Mouse (Mus musculus): Measurements from ENCODE around the gene Cln6. TPM values are rescaled to one million over a fixed set of nuclear protein-coding genes. Genes with fewer than 3 reads are reported as not detected.
"Not testable (repeated sequence)": the region's sequence is repeated elsewhere in the genome, so short reads cannot be mapped to it uniquely, and the experiment has no call there.

Cln6 gene
- polyA plus RNA-seq, 1 experiment from 2014 or later = 17.3 TPM

GRCm38 (mm10) chr9:62857216-62857615 lies 18.6 kb downstream of the Cln6 start:
- ATAC-seq (ENCODE audit: insufficient number of reproducible peaks, low FRiP score, low TSS enrichment, low read depth) (no peak), DNase-seq (ENCODE audit: low spot score) (no peak)
- Histone ChIP-seq H3K4me1 (ENCODE audit: control insufficient read depth, insufficient read depth, low read length) (peaks cover 36% of the 10 kb centered on the region), H3K27me3 (ENCODE audit: control insufficient read depth, insufficient read depth, low read length) (no peaks in the 10 kb centered on the region), H3K36me3 (ENCODE audit: control insufficient read depth, insufficient read depth, low read length) (no peaks in the 10 kb centered on the region), H3K4me3 (ENCODE audit: low read depth, low read length) (no peak overlapping the region), H3K9ac (ENCODE audit: low read length) (peak overlapping the region; percentile 35; the same call in 1 of the 2 replicates), H3K9me3 (ENCODE audit: control insufficient read depth, low read length) (no peaks in the 10 kb centered on the region), H3K27ac (replicated peaks; ENCODE audit: low read depth, low read length) (peak overlapping the region; percentile 88), H3K4me2 (ENCODE audit: low read depth, severe bottlenecking) (peak overlapping the region; percentile 35; the same call in 1 of the 2 replicates)
- 59% methylated on average over 9 of the region's 9 CpGs for WGBS

GRCm38 (mm10) chr9:62857719-62858261 lies 19.2 kb downstream of the Cln6 start, which contains the start of gene Calml4:
TSS of gene Calml4 (plus strand) at chr9:62858080.
- Histone ChIP-seq H3K4me2 (ENCODE audit: low read depth, severe bottlenecking) (peak within 1 kb of the TSS; percentile 35), H3K36me3 (ENCODE audit: control insufficient read depth, insufficient read depth, low read length) (no peaks in the 10 kb centered on the region), H3K4me1 (ENCODE audit: control insufficient read depth, insufficient read depth, low read length) (peaks cover 36% of the 10 kb centered on the region), H3K27ac (replicated peaks; ENCODE audit: low read depth, low read length) (peak within 1 kb of the TSS; percentile 88), H3K4me3 (ENCODE audit: low read depth, low read length) (peak within 1 kb of the TSS; percentile 12; the same call in 1 of the 2 replicates), H3K27me3 (ENCODE audit: control insufficient read depth, insufficient read depth, low read length) (no peaks in the 10 kb centered on the region), H3K9me3 (ENCODE audit: control insufficient read depth, low read length) (no peaks in the 10 kb centered on the region), H3K9ac (ENCODE audit: low read length) (peak within 1 kb of the TSS; percentile 35)
- DNase-seq (ENCODE audit: low spot score) = peak; percentile 82
- 26% methylated on average over 20 of the region's 20 CpGs for WGBS
- ATAC-seq (ENCODE audit: insufficient number of reproducible peaks, low FRiP score, low TSS enrichment, low read depth) = peak; percentile 51; the same call in 1 of the 2 replicates

- 15% methylated on average over 8 of the region's 8 CpGs for WGBS
- Histone ChIP-seq H3K9ac (ENCODE audit: low read length) (no peak overlapping the region; the same call in 1 of the 2 replicates), H3K27me3 (ENCODE audit: control insufficient read depth, insufficient read depth, low read length) (no peaks in the 10 kb centered on the region), H3K9me3 (ENCODE audit: control insufficient read depth, low read length) (no peaks in the 10 kb centered on the region), H3K36me3 (ENCODE audit: control insufficient read depth, insufficient read depth, low read length) (no peaks in the 10 kb centered on the region), H3K27ac (replicated peaks; ENCODE audit: low read depth, low read length) (peak overlapping the region; percentile 88), H3K4me3 (ENCODE audit: low read depth, low read length) (no peak overlapping the region), H3K4me2 (ENCODE audit: low read depth, severe bottlenecking) (peak overlapping the region; percentile 35), H3K4me1 (ENCODE audit: control insufficient read depth, insufficient read depth, low read length) (peaks cover 36% of the 10 kb centered on the region)
- ATAC-seq (ENCODE audit: insufficient number of reproducible peaks, low FRiP score, low TSS enrichment, low read depth) (peak; percentile 74), DNase-seq (ENCODE audit: low spot score) (peak; percentile 77)
These were observed 19.9 kb downstream of the Cln6 start for GRCm38 (mm10) chr9:62858266-62859019.

- H3K4me2 ChIP-seq (ENCODE audit: low read depth, severe bottlenecking); H3K9me3 ChIP-seq (ENCODE audit: control insufficient read depth, low read length); H3K27ac ChIP-seq (replicated peaks; ENCODE audit: low read depth, low read length); H3K9ac ChIP-seq (ENCODE audit: low read length); DNase-seq (ENCODE audit: low spot score); H3K36me3 ChIP-seq (ENCODE audit: control insufficient read depth, insufficient read depth, low read length); H3K4me3 ChIP-seq (ENCODE audit: low read depth, low read length); H3K27me3 ChIP-seq (ENCODE audit: control insufficient read depth, insufficient read depth, low read length); ATAC-seq (ENCODE audit: insufficient number of reproducible peaks, low FRiP score, low TSS enrichment, low read depth): not testable (repeated sequence)
- H3K4me1 ChIP-seq (ENCODE audit: control insufficient read depth, insufficient read depth, low read length) = peaks cover 30% of the 10 kb centered on the region
- WGBS = 41% methylated on average over 6 of the region's 7 CpGs
These were observed 21.5 kb downstream of the Cln6 start for GRCm38 (mm10) chr9:62860102-62860501.

- DNase-seq (ENCODE audit: low spot score) (no peak), ATAC-seq (ENCODE audit: insufficient number of reproducible peaks, low FRiP score, low TSS enrichment, low read depth) (no peak)
- Histone ChIP-seq H3K4me2 (ENCODE audit: low read depth, severe bottlenecking) (no peak overlapping the region), H3K27ac (replicated peaks; ENCODE audit: low read depth, low read length) (no peak overlapping the region), H3K9me3 (ENCODE audit: control insufficient read depth, low read length) (no peaks in the 10 kb centered on the region), H3K36me3 (ENCODE audit: control insufficient read depth, insufficient read depth, low read length) (no peaks in the 10 kb centered on the region), H3K4me3 (ENCODE audit: low read depth, low read length) (no peak overlapping the region), H3K4me1 (ENCODE audit: control insufficient read depth, insufficient read depth, low read length) (peaks cover 30% of the 10 kb centered on the region), H3K9ac (ENCODE audit: low read length) (no peak overlapping the region), H3K27me3 (ENCODE audit: control insufficient read depth, insufficient read depth, low read length) (no peaks in the 10 kb centered on the region)
- WGBS = 66% methylated on average over 4 of the region's 4 CpGs
These were observed 22.3 kb downstream of the Cln6 start for GRCm38 (mm10) chr9:62860866-62861265.

GRCm38 (mm10) chr9:62869236-62869635 lies 30.7 kb downstream of the Cln6 start:
- not testable (repeated sequence) for H3K4me1 ChIP-seq (ENCODE audit: control insufficient read depth, insufficient read depth, low read length)

GRCm38 (mm10) chr9:62870728-62871127 lies 32.1 kb downstream of the Cln6 start:
- Histone ChIP-seq H3K4me1 (ENCODE audit: control insufficient read depth, insufficient read depth, low read length) (no peaks in the 10 kb centered on the region), H3K27me3 (ENCODE audit: control insufficient read depth, insufficient read depth, low read length) (no peaks in the 10 kb centered on the region), H3K27ac (replicated peaks; ENCODE audit: low read depth, low read length) (no peak overlapping the region), H3K36me3 (ENCODE audit: control insufficient read depth, insufficient read depth, low read length) (no peaks in the 10 kb centered on the region), H3K9me3 (ENCODE audit: control insufficient read depth, low read length) (no peaks in the 10 kb centered on the region), H3K9ac (ENCODE audit: low read length) (no peak overlapping the region), H3K4me3 (ENCODE audit: low read depth, low read length) (no peak overlapping the region), H3K4me2 (ENCODE audit: low read depth, severe bottlenecking) (no peak overlapping the region)
- DNase-seq (ENCODE audit: low spot score) (peak; percentile 17), ATAC-seq (ENCODE audit: insufficient number of reproducible peaks, low FRiP score, low TSS enrichment, low read depth) (no peak)

More at GRCm38 (mm10) chr9:62869236-62869635, 30.7 kb downstream of the Cln6 start:
- not testable (repeated sequence) for H3K9me3 ChIP-seq (ENCODE audit: control insufficient read depth, low read length); H3K36me3 ChIP-seq (ENCODE audit: control insufficient read depth, insufficient read depth, low read length); ATAC-seq (ENCODE audit: insufficient number of reproducible peaks, low FRiP score, low TSS enrichment, low read depth); H3K27me3 ChIP-seq (ENCODE audit: control insufficient read depth, insufficient read depth, low read length); H3K9ac ChIP-seq (ENCODE audit: low read length); H3K4me3 ChIP-seq (ENCODE audit: low read depth, low read length); H3K27ac ChIP-seq (replicated peaks; ENCODE audit: low read depth, low read length); H3K4me2 ChIP-seq (ENCODE audit: low read depth, severe bottlenecking); DNase-seq (ENCODE audit: low spot score)
- 93% methylated on average over 4 of the region's 4 CpGs for WGBS

GRCm38 (mm10) chr9:62876966-62877616 lies 38.5 kb downstream of the Cln6 start:
- Histone ChIP-seq H3K9ac (ENCODE audit: low read length) (no peak overlapping the region), H3K4me1 (ENCODE audit: control insufficient read depth, insufficient read depth, low read length) (no peaks in the 10 kb centered on the region), H3K36me3 (ENCODE audit: control insufficient read depth, insufficient read depth, low read length) (0 out of 2 replicates have a peak, but pooled peaks cover 3% of the 10 kb centered on the region), H3K9me3 (ENCODE audit: control insufficient read depth, low read length) (no peaks in the 10 kb centered on the region), H3K27ac (replicated peaks; ENCODE audit: low read depth, low read length) (no peak overlapping the region), H3K27me3 (ENCODE audit: control insufficient read depth, insufficient read depth, low read length) (no peaks in the 10 kb centered on the region), H3K4me3 (ENCODE audit: low read depth, low read length) (no peak overlapping the region), H3K4me2 (ENCODE audit: low read depth, severe bottlenecking) (no peak overlapping the region)
- no peak for DNase-seq (ENCODE audit: low spot score)
- 91% methylated on average over 7 of the region's 7 CpGs for WGBS
- no peak for ATAC-seq (ENCODE audit: insufficient number of reproducible peaks, low FRiP score, low TSS enrichment, low read depth)

Measured in limb, embryonic 11.5 days (tissue).